Mouse (Mus musculus) kidney, embryonic 15.5 days (tissue): ENCODE measurements at regions not wholly inside any gene's neighbourhood (a gene's known extent, or its start where the extent isn't known, plus 50 kb on each side); places are given as distances from the start of the nearest gene placed in this dataset.

ENCODE experiments used
- ATAC-seq: fragments of 200-750 bp; cut with Nextera tagmentation; replicated peaks from 2 replicates; pipeline ENCODE4 v1.8.0; 2017; ENCODE audit warnings: moderate TSS enrichment; ENCODE audit not compliant: low FRiP score
- H3K27ac ChIP-seq: fragments of 300-500 bp; sonication (generic); 2 replicates; pipeline ENCODE4 v1.5.1; 2015; ENCODE audit warnings: mild to moderate bottlenecking, inconsistent platforms
- H3K27me3 ChIP-seq: fragments of 300-500 bp; sonication (generic); 2 replicates; pipeline ENCODE4 v1.6.1; 2015; ENCODE audit warnings: inconsistent platforms
- H3K36me3 ChIP-seq: fragments of 300-500 bp; sonication (generic); 2 replicates; pipeline ENCODE4 v1.6.1; 2015; ENCODE audit warnings: inconsistent platforms
- H3K4me1 ChIP-seq: fragments of 300-500 bp; sonication (generic); 2 replicates; pipeline ENCODE4 v1.6.1; 2015; ENCODE audit warnings: inconsistent platforms
- H3K4me2 ChIP-seq: fragments of 300-500 bp; sonication (generic); 2 replicates; pipeline ENCODE4 v1.6.1; 2015; ENCODE audit warnings: moderate library complexity, mild to moderate bottlenecking, inconsistent platforms
- H3K4me3 ChIP-seq: fragments of 300-500 bp; sonication (generic); replicated peaks from 2 replicates; pipeline ENCODE4 v1.5.1; 2015; ENCODE audit warnings: mild to moderate bottlenecking, inconsistent platforms
- H3K9ac ChIP-seq: fragments of 300-500 bp; sonication (generic); 2 replicates; pipeline ENCODE4 v1.6.1; 2015; ENCODE audit warnings: mild to moderate bottlenecking, inconsistent platforms
- H3K9me3 ChIP-seq: fragments of 300-500 bp; sonication (generic); replicated peaks from 2 replicates; pipeline ENCODE4 v1.6.1; 2016; ENCODE audit warnings: inconsistent platforms
- WGBS: fragments of 180-500 bp; shearing (Covaris S2); methylation state at CpG from one replicate; pipeline ENCODE4 v1.1.7; 2015; ENCODE audit warnings: mixed read lengths; 5-methylcytosine and 5-hydroxymethylcytosine counted together

DNA sequence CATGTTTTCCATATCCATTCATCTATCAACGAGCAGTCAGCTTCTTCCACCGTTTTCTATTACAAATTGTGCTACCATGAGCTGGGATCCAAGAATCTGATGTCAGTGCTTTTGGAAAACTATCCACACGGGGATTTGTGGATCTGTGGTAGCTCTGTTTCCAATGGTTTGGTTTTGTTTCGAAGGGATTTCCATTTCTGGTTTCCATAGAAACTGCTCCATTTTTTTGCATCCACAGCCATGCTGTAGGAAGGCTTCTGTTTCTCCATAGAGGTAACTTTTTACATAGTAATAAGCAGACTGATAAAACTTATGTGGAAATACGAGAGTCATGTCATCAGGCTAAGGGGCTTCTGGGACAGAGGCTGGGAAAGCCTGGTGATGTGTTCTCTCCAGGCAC is 76.1 kb upstream of the Cachd1 start:
- H3K4me1 ChIP-seq: no peaks in the 10 kb centered on the region
- H3K4me3 ChIP-seq: no peak overlapping the region
- no peak overlapping the region for H3K27ac ChIP-seq
- H3K36me3 ChIP-seq: no peaks in the 10 kb centered on the region
- H3K9ac ChIP-seq: no peak overlapping the region
- 74% methylated on average over 5 of the region's 5 CpGs for WGBS
- ATAC-seq: no peak
- H3K4me2 ChIP-seq: no peak overlapping the region
- H3K9me3 ChIP-seq: no peaks in the 10 kb centered on the region
- H3K27me3 ChIP-seq: no peaks in the 10 kb centered on the region

DNA sequence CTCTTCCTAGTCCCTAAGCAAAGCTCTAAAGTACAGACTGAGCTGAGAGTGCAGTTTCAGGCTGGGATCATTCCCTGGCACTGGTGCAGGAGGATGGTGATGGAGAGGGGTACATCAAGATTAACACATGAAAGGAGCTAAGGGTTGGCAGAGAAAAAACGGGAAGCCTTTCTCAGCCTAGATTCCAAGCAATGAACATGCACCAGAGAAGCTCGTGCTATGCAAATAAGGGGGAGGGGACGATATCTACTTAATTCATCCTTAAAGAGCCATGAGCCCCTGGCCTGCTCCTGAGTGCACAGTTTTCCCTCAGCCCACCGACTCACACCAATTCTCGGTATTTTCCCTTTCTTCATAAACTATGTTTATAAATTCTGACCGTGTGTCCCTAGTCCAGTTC is 70.5 kb upstream of the Cachd1 start:
- no peaks in the 10 kb centered on the region for H3K4me1 ChIP-seq
- H3K36me3 ChIP-seq: no peaks in the 10 kb centered on the region
- H3K4me2 ChIP-seq: no peak overlapping the region
- H3K27ac ChIP-seq: no peak overlapping the region
- H3K27me3 ChIP-seq: no peaks in the 10 kb centered on the region
- 33% methylated on average over 6 of the region's 6 CpGs for WGBS
- no peak overlapping the region for H3K9ac ChIP-seq
- H3K9me3 ChIP-seq: no peaks in the 10 kb centered on the region
- no peak for ATAC-seq
- no peak overlapping the region for H3K4me3 ChIP-seq

DNA sequence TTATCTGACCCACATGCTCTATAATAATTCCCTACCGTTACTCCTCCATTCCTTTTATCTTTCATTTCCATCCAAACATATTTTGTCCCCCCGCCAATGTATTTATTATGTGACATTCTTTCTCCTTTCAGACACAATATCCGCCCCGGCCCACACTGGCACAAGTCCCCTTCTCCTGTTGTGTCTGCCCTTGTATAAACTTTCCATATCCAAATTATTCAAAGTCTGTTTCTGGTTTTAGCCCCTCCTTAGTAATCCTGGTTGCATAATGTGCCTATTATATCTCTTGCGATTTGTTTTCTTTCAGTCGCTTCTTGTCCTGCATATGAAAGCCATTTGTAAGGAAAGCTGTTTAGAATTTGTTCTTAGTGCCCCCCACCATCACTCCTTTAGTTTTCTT is 69.3 kb upstream of the Cachd1 start:
- no peak overlapping the region for H3K27ac ChIP-seq
- no peaks in the 10 kb centered on the region for H3K4me1 ChIP-seq
- WGBS: 84% methylated on average over 6 of the region's 6 CpGs
- no peak overlapping the region for H3K4me3 ChIP-seq
- H3K4me2 ChIP-seq: no peak overlapping the region
- no peaks in the 10 kb centered on the region for H3K27me3 ChIP-seq
- no peaks in the 10 kb centered on the region for H3K36me3 ChIP-seq
- no peak for ATAC-seq
- H3K9me3 ChIP-seq: no peaks in the 10 kb centered on the region
- no peak overlapping the region for H3K9ac ChIP-seq

DNA sequence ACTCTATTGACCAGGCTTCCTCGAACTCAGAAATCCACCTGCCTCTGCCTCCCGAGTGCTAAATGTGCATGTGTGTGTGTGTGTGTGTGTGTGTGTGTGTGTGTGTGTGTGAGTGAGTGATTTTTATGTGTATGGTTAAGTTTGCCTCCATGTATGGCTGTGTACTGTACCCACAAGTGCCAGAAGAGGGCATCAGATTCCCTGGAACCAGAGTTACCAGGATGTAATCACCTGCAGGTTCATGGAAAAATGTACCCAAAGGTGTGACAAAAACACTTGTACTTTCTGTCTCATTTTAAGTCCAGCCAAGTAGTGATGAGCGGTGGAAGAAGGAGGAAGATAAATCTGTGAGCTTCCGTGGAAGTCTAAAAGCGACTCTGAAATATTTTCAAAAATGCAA is 68.2 kb upstream of the Cachd1 start:
- Histone ChIP-seq H3K4me3 (no peak overlapping the region), H3K4me1 (no peaks in the 10 kb centered on the region), H3K36me3 (no peaks in the 10 kb centered on the region), H3K4me2 (no peak overlapping the region), H3K27ac (no peak overlapping the region), H3K9ac (no peak overlapping the region), H3K9me3 (no peaks in the 10 kb centered on the region), H3K27me3 (no peaks in the 10 kb centered on the region)
- ATAC-seq: no peak
- WGBS: 93% methylated on average over 5 of the region's 5 CpGs

DNA sequence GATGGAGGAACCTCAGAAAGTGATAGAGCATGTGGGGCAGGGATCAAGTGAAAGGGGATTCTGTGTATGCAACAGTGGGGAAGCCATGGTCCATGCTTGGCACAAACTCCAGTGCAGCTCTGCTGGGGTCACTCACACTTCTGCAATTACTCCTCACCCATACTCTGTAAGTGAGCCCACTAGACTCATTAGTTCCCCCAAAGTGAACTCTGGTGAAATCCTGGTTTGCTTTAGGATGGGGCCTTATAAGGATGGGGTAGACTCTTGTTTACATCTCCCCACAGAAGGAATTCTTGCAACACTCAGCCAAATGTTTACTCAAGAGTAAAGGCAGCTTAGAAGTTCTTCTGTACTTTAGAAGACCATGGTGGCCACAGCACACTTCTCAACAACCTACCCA is 62.2 kb upstream of the Cachd1 start:
- H3K4me3 ChIP-seq: no peak overlapping the region
- H3K27me3 ChIP-seq: no peaks in the 10 kb centered on the region
- no peaks in the 10 kb centered on the region for H3K4me1 ChIP-seq
- H3K9me3 ChIP-seq: no peaks in the 10 kb centered on the region
- no peak for ATAC-seq
- H3K9ac ChIP-seq: no peak overlapping the region
- no peak overlapping the region for H3K4me2 ChIP-seq
- H3K36me3 ChIP-seq: no peaks in the 10 kb centered on the region
- no peak overlapping the region for H3K27ac ChIP-seq

DNA sequence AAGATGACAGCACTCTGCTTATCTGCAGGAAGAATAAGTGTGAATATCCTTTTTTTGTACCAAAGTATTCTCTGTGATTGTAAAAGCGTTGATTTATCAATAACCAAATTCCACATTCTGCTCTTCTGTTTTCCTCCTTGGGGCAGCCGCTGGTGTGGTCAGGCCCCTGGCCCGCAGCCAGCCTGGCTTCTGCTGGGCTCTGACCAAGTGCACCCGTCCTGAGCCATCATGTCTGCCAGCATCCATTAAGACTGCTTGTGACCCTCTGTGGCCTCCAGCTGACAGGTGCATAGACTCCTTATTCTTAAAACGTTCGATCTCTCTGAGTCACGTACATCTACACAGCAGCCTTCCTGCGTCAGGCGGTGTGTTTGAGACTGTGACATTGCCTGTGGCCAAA is 58.9 kb upstream of the Cachd1 start:
- no peak overlapping the region for H3K4me2 ChIP-seq
- H3K27ac ChIP-seq: no peak overlapping the region
- H3K4me3 ChIP-seq: no peak overlapping the region
- no peaks in the 10 kb centered on the region for H3K27me3 ChIP-seq
- no peaks in the 10 kb centered on the region for H3K9me3 ChIP-seq
- no peak overlapping the region for H3K9ac ChIP-seq
- ATAC-seq: no peak
- H3K36me3 ChIP-seq: no peaks in the 10 kb centered on the region
- H3K4me1 ChIP-seq: no peaks in the 10 kb centered on the region
- WGBS: 84% methylated on average over 9 of the region's 9 CpGs

DNA sequence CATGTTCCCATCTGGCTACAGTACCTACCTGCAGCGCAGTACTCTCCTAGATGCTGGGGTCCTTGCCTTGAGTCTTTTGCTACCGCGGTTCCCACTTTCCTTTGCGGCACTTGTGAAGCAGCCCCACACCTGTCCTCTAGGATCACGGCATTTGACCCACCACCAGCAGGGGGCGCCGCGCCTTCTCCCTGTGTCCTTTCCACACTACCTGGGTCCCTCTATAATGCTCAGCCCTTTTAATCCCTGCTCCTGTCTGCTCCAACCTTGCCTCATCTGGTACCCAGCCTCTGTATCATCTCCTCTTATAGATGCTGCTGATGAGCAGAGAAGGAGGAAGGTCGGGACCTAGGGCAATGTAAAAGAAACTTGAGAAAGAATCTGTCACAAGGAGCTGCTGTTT is 53.9 kb upstream of the Cachd1 start:
- Histone ChIP-seq H3K27me3 (no peaks in the 10 kb centered on the region), H3K4me1 (no peaks in the 10 kb centered on the region), H3K36me3 (no peaks in the 10 kb centered on the region), H3K4me2 (no peak overlapping the region), H3K4me3 (no peak overlapping the region), H3K9ac (no peak overlapping the region), H3K27ac (no peak overlapping the region), H3K9me3 (no peaks in the 10 kb centered on the region)
- 0 out of 2 replicates have a peak, but pooled peaks have one; percentile 36 for ATAC-seq
- 25% methylated on average over 9 of the region's 9 CpGs for WGBS

DNA sequence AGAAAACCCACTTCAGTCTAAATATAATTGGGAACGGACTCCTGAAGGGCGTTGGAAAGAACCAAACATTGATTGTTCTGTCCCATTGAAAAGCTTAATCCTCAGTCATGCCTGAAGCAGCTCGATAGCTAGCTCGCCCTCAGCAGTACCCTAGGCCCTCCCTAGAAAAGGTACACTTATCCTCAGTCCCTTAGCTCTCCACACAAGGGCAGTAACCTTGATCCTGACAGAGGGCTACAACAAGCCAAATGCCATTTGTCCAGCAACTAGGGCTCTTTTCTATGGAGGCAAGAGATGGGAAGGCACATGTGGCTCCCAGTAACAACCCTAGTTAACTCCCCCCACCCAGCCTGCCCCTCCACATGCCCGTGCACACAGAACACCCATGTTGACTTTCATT is 53.4 kb upstream of the Cachd1 start:
- ATAC-seq: no peak
- H3K27ac ChIP-seq: no peak overlapping the region
- H3K36me3 ChIP-seq: no peaks in the 10 kb centered on the region
- no peaks in the 10 kb centered on the region for H3K4me1 ChIP-seq
- no peaks in the 10 kb centered on the region for H3K27me3 ChIP-seq
- H3K4me3 ChIP-seq: no peak overlapping the region
- no peaks in the 10 kb centered on the region for H3K9me3 ChIP-seq
- WGBS: 75% methylated on average over 5 of the region's 5 CpGs
- H3K9ac ChIP-seq: no peak overlapping the region
- no peak overlapping the region for H3K4me2 ChIP-seq

DNA sequence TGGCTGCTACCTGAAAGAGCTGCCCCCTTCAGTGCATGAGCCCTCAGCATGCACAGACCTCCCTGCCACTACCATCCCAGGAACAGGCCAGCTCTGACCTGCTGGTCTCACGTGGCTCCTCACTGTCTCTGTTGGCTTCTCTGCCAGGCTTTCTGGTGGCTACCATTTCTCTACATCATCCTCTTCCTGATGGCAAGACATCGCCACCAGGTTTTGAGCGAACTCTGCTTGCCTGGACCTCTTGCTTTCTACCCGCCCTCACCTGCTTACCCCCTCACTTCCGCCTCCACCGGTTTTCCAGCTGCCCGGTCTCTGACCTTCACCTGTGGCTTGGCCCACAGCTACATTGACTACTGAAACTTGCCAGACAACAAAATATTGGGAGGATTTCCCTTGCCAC is 50.7 kb upstream of the Cachd1 start:
- Histone ChIP-seq H3K27ac (no peak overlapping the region), H3K4me3 (no peak overlapping the region), H3K4me2 (no peak overlapping the region), H3K27me3 (no peaks in the 10 kb centered on the region), H3K9ac (no peak overlapping the region), H3K4me1 (no peaks in the 10 kb centered on the region), H3K9me3 (no peaks in the 10 kb centered on the region), H3K36me3 (no peaks in the 10 kb centered on the region)
- WGBS: 87% methylated on average over 7 of the region's 7 CpGs
- no peak for ATAC-seq

DNA sequence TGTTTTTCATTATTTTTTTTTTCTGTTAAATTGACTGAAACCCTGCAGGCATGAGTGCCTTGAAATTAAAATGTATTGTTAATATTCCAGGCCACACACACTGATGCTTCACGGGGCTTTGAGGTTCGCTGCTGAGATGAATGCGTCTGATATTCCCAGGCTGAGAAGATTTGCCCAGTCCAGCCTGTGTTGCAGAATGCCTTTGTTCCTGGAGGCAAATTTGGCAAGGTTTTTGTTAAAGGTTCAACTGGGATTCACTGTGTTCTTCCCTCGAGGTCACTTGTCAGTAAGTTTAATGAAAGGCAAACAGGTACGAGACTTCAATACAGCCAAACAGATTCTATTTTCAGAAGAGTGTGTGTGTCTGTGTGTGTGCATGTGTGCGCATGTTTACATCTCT is 50.0 kb upstream of the Cachd1 start:
- no peaks in the 10 kb centered on the region for H3K27me3 ChIP-seq
- no peak overlapping the region for H3K4me3 ChIP-seq
- H3K27ac ChIP-seq: no peak overlapping the region
- ATAC-seq: no peak
- 78% methylated on average over 6 of the region's 6 CpGs for WGBS
- no peaks in the 10 kb centered on the region for H3K9me3 ChIP-seq
- H3K36me3 ChIP-seq: no peaks in the 10 kb centered on the region
- H3K4me2 ChIP-seq: no peak overlapping the region
- no peak overlapping the region for H3K9ac ChIP-seq
- no peaks in the 10 kb centered on the region for H3K4me1 ChIP-seq
